Mouse (Mus musculus) MEL (cell line): Measurements from ENCODE around the gene Gstt2. TPM values are rescaled to one million over a fixed set of nuclear protein-coding genes. Genes with fewer than 3 reads are reported as not detected.

Source experiments
- DNase-seq: peaks from one replicate; pipeline ENCODE4 v3.0.0; 2011; ENCODE audit warnings: low read depth, low spot score
- H3K27ac ChIP-seq: 2 replicates; pipeline ENCODE4 v1.5.1; 2012; ENCODE audit warnings: low read depth, mild to moderate bottlenecking, control low read depth, low read length, moderate library complexity; ENCODE audit not compliant: control insufficient read depth
- H3K27me3 ChIP-seq, 2 experiments: fragments of 150-350 bp in 1 of 2; sonication (generic) in 1 of 2; 2 replicates each; pipeline ENCODE4 v1.6.1; 2012; ENCODE audit warnings: low read length in 2 of 2, mild to moderate bottlenecking in 2 of 2, improper control_type of control experiment in 1 of 2, moderate library complexity in 1 of 2; ENCODE audit not compliant: insufficient read depth in 2 of 2, control insufficient read depth in 1 of 2
- H3K36me3 ChIP-seq, 2 experiments: 2 replicates each; pipeline ENCODE4 v1.6.1; 2012 to 2014; ENCODE audit warnings: low read length in 2 of 2, improper control_type of control experiment in 1 of 2, inconsistent platforms in 1 of 2, mild to moderate bottlenecking in 1 of 2; ENCODE audit not compliant: insufficient read depth in 2 of 2, control insufficient read depth in 1 of 2
- H3K4me1 ChIP-seq, 2 experiments: fragments of 150-350 bp in 1 of 2; sonication (generic) in 1 of 2; 2 replicates each; pipeline ENCODE4 v1.6.1; 2012; ENCODE audit warnings: low read length in 2 of 2, improper control_type of control experiment in 1 of 2, mild to moderate bottlenecking in 1 of 2; ENCODE audit not compliant: insufficient read depth in 2 of 2, control insufficient read depth in 1 of 2
- H3K4me3 ChIP-seq, 2 experiments: fragments of 150-350 bp in 1 of 2; sonication (generic) in 1 of 2; 2 replicates each; pipeline ENCODE4 v1.5.1; 2012; ENCODE audit warnings: low read depth in 2 of 2, low read length in 2 of 2, mild to moderate bottlenecking in 2 of 2, moderate library complexity in 2 of 2, control low read depth in 1 of 2, improper control_type of control experiment in 1 of 2; ENCODE audit not compliant: control insufficient read depth in 1 of 2, insufficient read depth in 1 of 2
- H3K79me2 ChIP-seq: 2 replicates; pipeline ENCODE4 v1.6.1; 2012; ENCODE audit warnings: mild to moderate bottlenecking, low read length, moderate library complexity; ENCODE audit not compliant: control insufficient read depth, poor library complexity, insufficient read depth
- H3K9ac ChIP-seq: 2 replicates; pipeline ENCODE4 v1.6.1; 2012; ENCODE audit warnings: low read depth, mild to moderate bottlenecking, control low read depth, low read length, moderate library complexity; ENCODE audit not compliant: control insufficient read depth, poor library complexity, severe bottlenecking
- H3K9me3 ChIP-seq: fragments of 150-350 bp; sonication (generic); replicated peaks from 2 replicates; pipeline ENCODE4 v1.6.1; 2012; ENCODE audit warnings: mild to moderate bottlenecking, low read length, improper control_type of control experiment, moderate library complexity; ENCODE audit not compliant: insufficient read depth
- CHD1 ChIP-seq: IDR thresholded peaks from 2 replicates; pipeline ENCODE4 v1.6.1; 2012; ENCODE audit warnings: low read depth, mild to moderate bottlenecking, inconsistent platforms, low read length, improper control_type of control experiment
- E2F4 ChIP-seq: IDR thresholded peaks from 2 replicates; pipeline ENCODE4 v1.6.1; 2011; ENCODE audit warnings: low read depth, low read length, improper control_type of control experiment, borderline replicate concordance
- ETS1 ChIP-seq: IDR thresholded peaks from 2 replicates; pipeline ENCODE4 v1.6.1; 2012; ENCODE audit warnings: low read depth, mild to moderate bottlenecking, inconsistent platforms, low read length, improper control_type of control experiment, moderate library complexity
- HCFC1 ChIP-seq: IDR thresholded peaks from 2 replicates; pipeline ENCODE4 v1.6.1; 2012; ENCODE audit warnings: low read depth, mild to moderate bottlenecking, inconsistent platforms, low read length, improper control_type of control experiment, moderate library complexity
- JUND ChIP-seq: IDR thresholded peaks from 2 replicates; pipeline ENCODE4 v1.6.1; 2011; ENCODE audit warnings: low read depth, mild to moderate bottlenecking, improper control_type of control experiment, low read length
- KAT2A ChIP-seq: conservative IDR thresholded peaks from 2 replicates; pipeline ENCODE4 v1.6.1; 2012; ENCODE audit warnings: low read depth, low read length, improper control_type of control experiment, inconsistent platforms
- MAFK ChIP-seq: IDR thresholded peaks from 2 replicates; pipeline ENCODE4 v1.6.1; 2011; ENCODE audit warnings: low read depth, mild to moderate bottlenecking, low read length, improper control_type of control experiment, borderline replicate concordance
- MAX ChIP-seq: IDR thresholded peaks from 2 replicates; pipeline ENCODE4 v1.6.1; 2011; ENCODE audit warnings: low read length, improper control_type of control experiment
- MXI1 ChIP-seq: IDR thresholded peaks from 2 replicates; pipeline ENCODE4 v1.6.1; 2011; ENCODE audit warnings: mild to moderate bottlenecking, low read depth, low read length, improper control_type of control experiment
- MYB ChIP-seq: IDR thresholded peaks from 2 replicates; pipeline ENCODE4 v1.6.1; 2011; ENCODE audit warnings: mild to moderate bottlenecking, low read depth, low read length, improper control_type of control experiment
- MYC ChIP-seq: IDR thresholded peaks from 2 replicates; pipeline ENCODE4 v1.6.1; 2011; ENCODE audit warnings: low read depth, mild to moderate bottlenecking, low read length, improper control_type of control experiment, moderate library complexity
- NELFE ChIP-seq: IDR thresholded peaks from 2 replicates; pipeline ENCODE4 v1.6.1; 2011; ENCODE audit warnings: low read depth, low read length, improper control_type of control experiment
- NRF1 ChIP-seq: IDR thresholded peaks from 2 replicates; pipeline ENCODE4 v1.6.1; 2014; ENCODE audit warnings: low read depth, mild to moderate bottlenecking, inconsistent platforms, low read length, improper control_type of control experiment, moderate library complexity; ENCODE audit not compliant: poor library complexity, insufficient read depth, severe bottlenecking
- POLR2AphosphoS2 ChIP-seq: IDR thresholded peaks from 2 replicates; pipeline ENCODE4 v1.6.1; 2011; ENCODE audit warnings: low read length, improper control_type of control experiment
- RCOR1 ChIP-seq: IDR thresholded peaks from 2 replicates; pipeline ENCODE4 v1.6.1; 2012; ENCODE audit warnings: low read depth, mild to moderate bottlenecking, inconsistent platforms, low read length, improper control_type of control experiment
- SIN3A ChIP-seq: IDR thresholded peaks from 2 replicates; pipeline ENCODE4 v1.6.1; 2012; ENCODE audit warnings: low read length, improper control_type of control experiment, inconsistent platforms
- UBTF ChIP-seq: IDR thresholded peaks from 2 replicates; pipeline ENCODE4 v1.6.1; 2012; ENCODE audit warnings: low read depth, mild to moderate bottlenecking, inconsistent platforms, low read length, improper control_type of control experiment, moderate library complexity, borderline replicate concordance; ENCODE audit not compliant: insufficient read depth
- USF2 ChIP-seq, 2 experiments: IDR thresholded peaks; 2 replicates each; pipeline ENCODE4 v1.6.1; 2011 to 2012; ENCODE audit warnings: improper control_type of control experiment in 2 of 2, low read length in 2 of 2, borderline replicate concordance in 1 of 2, inconsistent platforms in 1 of 2, low read depth in 1 of 2, mild to moderate bottlenecking in 1 of 2; ENCODE audit not compliant: insufficient read depth in 1 of 2
- ZKSCAN1 ChIP-seq: IDR thresholded peaks from 2 replicates; pipeline ENCODE4 v1.6.1; 2012; ENCODE audit warnings: low read depth, mild to moderate bottlenecking, inconsistent platforms, low read length, improper control_type of control experiment, moderate library complexity
- polyA plus RNA-seq, 2 experiments: library from polyadenylated mRNA; stranded (reverse) in 1 of 2; unstranded in 1 of 2; fragments of >175 nt in 1 of 2; fragments of >200 nt in 1 of 2; gene quantifications; 2 replicates each; pipeline versions ENCODE4 v1.2.1 to v1.2.4; 2012; ENCODE audit warnings: low replicate concordance in 2 of 2, low read depth in 1 of 2; ENCODE audit not compliant: insufficient read length in 2 of 2, insufficient read depth in 1 of 2, missing spikeins in 1 of 2
- total RNA-seq: library from RNA; depleted of rRNA; stranded (reverse); fragments of 300-350 nt; gene quantifications from 2 replicates; pipeline ENCODE4 v1.2.3, GENCODE M21; 2012

Gene Gstt2
- total and polyA plus RNA-seq, 3 experiments = 4.3 to 10.9 TPM; not detected in 1

DNA sequence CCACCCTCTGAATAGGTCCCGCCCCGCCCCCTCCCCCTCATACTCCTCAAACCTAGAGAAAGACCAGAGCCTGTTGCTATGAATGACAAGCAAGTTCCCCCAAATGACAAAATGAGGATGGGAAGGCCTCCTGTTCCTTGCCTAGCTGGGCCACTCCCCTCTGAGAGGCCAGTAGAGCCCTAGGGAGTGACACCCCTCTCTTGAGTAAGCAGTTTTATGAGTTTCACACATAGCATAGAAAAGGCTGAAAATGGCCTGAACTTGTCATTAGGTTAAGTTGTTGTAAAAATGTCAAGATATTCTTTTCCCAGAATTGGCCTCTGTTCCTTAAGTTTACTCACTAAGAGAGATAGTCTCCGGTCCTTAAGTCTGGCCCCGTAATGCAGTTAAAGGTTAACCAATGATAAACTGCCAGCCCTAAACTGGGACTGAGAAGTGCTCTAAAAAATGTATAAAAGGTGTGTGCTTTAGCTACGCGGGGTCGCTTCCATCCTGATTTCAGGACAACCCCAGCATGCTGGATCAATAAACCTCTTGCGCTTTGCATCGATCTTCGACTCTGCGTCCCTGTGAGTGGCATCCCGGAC is 15.4 kb upstream of the Gstt2 start:
- TF ChIP-seq CHD1 = no peak
- H3K9me3 ChIP-seq = no peaks in the 10 kb centered on the region
- no peak for DNase-seq
- no peak overlapping the region for H3K9ac ChIP-seq
- H3K27me3 ChIP-seq = no peaks in the 10 kb centered on the region
- no peak overlapping the region for H3K27ac ChIP-seq
- H3K79me2 ChIP-seq = no peaks in the 10 kb centered on the region
- H3K4me3 ChIP-seq = no peak overlapping the region
- no peaks in the 10 kb centered on the region for H3K36me3 ChIP-seq
- no peaks in the 10 kb centered on the region; a peak in 1 of 4 replicates for H3K4me1 ChIP-seq

DNA sequence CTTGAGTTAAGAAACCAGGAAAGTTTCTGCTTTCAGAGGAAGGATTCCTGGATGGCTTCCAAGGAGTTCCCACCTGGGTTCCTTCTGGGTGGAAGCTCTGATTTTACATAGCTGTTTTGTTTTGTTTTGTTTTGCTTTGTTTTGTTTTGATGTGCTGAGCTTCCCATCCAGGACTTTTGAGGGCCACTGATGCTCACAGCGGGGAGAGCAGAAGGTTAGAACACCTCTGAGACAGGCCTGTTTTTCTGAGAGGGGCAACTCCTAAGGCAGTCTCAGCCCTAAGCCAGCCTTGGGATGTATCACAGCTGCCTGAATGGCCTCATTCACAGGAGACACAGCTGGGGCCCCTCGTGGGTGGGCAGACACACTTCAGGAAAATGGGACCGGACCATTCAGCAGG is 14.5 kb upstream of the Gstt2 start:
- DNase-seq = no peak
- Histone ChIP-seq H3K27me3 (no peaks in the 10 kb centered on the region), H3K36me3 (no peaks in the 10 kb centered on the region), H3K4me1 (no peaks in the 10 kb centered on the region; a peak in 1 of 4 replicates), H3K27ac (no peak overlapping the region), H3K9me3 (no peaks in the 10 kb centered on the region), H3K4me3 (no peak overlapping the region), H3K79me2 (no peaks in the 10 kb centered on the region), H3K9ac (no peak overlapping the region)
- TF ChIP-seq KAT2A = no peak
- no peak for TF ChIP-seq NRF1
- TF ChIP-seq JUND = no peak
- TF ChIP-seq E2F4 = no peak
- TF ChIP-seq UBTF = no peak
- no peak for TF ChIP-seq MYC
- TF ChIP-seq RCOR1 = no peak
- no peak for TF ChIP-seq ZKSCAN1
- TF ChIP-seq MYB = no peak
- no peak for TF ChIP-seq MAX

- H3K36me3 ChIP-seq = no peaks in the 10 kb centered on the region
- H3K27ac ChIP-seq = no peak overlapping the region
These were observed 13.9 kb upstream of the Gstt2 start for GRCm38 (mm10) chr10:75851076-75851475.

More at GRCm38 (mm10) chr10:75851076-75851475, 13.9 kb upstream of the Gstt2 start:
- Histone ChIP-seq H3K9ac (no peak overlapping the region), H3K4me1 (no peaks in the 10 kb centered on the region; a peak in 1 of 4 replicates), H3K27me3 (no peaks in the 10 kb centered on the region), H3K9me3 (no peaks in the 10 kb centered on the region), H3K4me3 (no peak overlapping the region), H3K79me2 (no peaks in the 10 kb centered on the region)
- no peak for TF ChIP-seq ETS1
- no peak for TF ChIP-seq UBTF
- no peak for TF ChIP-seq E2F4
- TF ChIP-seq NELFE = no peak
- no peak for TF ChIP-seq KAT2A
- no peak for TF ChIP-seq MAFK
- TF ChIP-seq HCFC1 = no peak
- TF ChIP-seq POLR2AphosphoS2 = no peak
- TF ChIP-seq MXI1 = no peak
- no peak for TF ChIP-seq USF2 (IDR thresholded peaks at IDR 0.05; ENCODE audit: borderline replicate concordance in 1 of 2, insufficient read depth in 1 of 2, low read depth in 1 of 2, low read length in 2 of 2)
- TF ChIP-seq SIN3A = no peak
- DNase-seq = no peak
